Mouse (Mus musculus) spleen, adult 2 months (tissue): ENCODE results near the gene Ext2.

Experiments used
- CTCF ChIP-seq: fragments of 200-500 bp; IDR thresholded peaks from 2 replicates; pipeline ENCODE4 v1.5.1; 2011; ENCODE audit warnings: mild to moderate bottlenecking, inconsistent platforms; ENCODE audit not compliant: insufficient read depth, insufficient read length, insufficient replicate concordance; ENCODE audit errors: extremely low read depth
- POLR2A ChIP-seq: fragments of 200-500 bp; IDR thresholded peaks from 2 replicates; pipeline ENCODE4 v1.6.1; 2011; ENCODE audit warnings: low read depth, low read length, inconsistent platforms

DNA sequence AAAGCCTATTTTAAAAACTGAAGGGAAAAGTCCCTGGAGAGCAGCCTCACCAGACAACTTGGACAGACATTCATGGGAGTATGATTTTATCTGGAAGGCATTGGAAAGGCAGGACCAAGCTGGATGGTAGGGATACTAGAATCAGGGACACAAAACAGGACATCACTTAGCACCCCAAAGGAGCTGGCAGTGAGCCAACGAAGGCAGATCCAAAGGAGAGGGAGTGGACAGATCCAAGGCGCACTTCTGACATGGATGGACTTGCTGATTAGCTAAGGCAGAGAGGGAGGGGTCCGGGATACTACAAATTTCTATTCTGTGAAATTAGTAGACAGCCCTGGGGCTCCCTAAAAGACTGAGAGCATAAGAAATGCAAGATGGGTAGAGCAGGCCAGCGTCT lies 16.8 kb downstream of the Ext2 start:
- TF ChIP-seq POLR2A (no peak), CTCF (no peak)
